Mouse (Mus musculus) kidney, adult 2 months (tissue): ENCODE results near the gene Ppwd1.

Experiments used
- CTCF ChIP-seq: fragments of 200-500 bp; conservative IDR thresholded peaks from 2 replicates; pipeline ENCODE4 v1.5.1; 2011; ENCODE audit warnings: low read depth, mild to moderate bottlenecking, control low read depth, low read length, moderate library complexity, mixed read lengths; ENCODE audit not compliant: insufficient read depth, insufficient read length
- POLR2A ChIP-seq: fragments of 200-500 bp; IDR thresholded peaks from one replicate; pipeline ENCODE4 v1.6.1; 2011; ENCODE audit warnings: low read depth, low read length, control low read depth

GRCm38 (mm10) chr13:104171711-104172110, 56.9 kb downstream of the Ppwd1 start:
- TF ChIP-seq POLR2A, result no peak
- TF ChIP-seq CTCF, result no peak
